In genomic region chr17:26939178-26939972, GRCm38 (mm10) we compare ENCODE assay signal across 8 mouse cellular contexts. TPM values are rescaled to one million over a fixed set of nuclear protein-coding genes. Genes with fewer than 3 reads are reported as not detected.
DNase-seq lines count a peak whose midpoint lies in the region; ATAC-seq and TF ChIP-seq lines count a peak whose summit lies in the region.

TSS of gene Cuta (minus strand) at chr17:26939569.

- H3K36me3 ChIP-seq in megakaryocyte, embryonic 14.5 days (replicated peaks; ENCODE audit: low read length): peaks cover 38% of the 10 kb centered on the region

- H3K27me3 ChIP-seq in megakaryocyte, embryonic 14.5 days (replicated peaks): peaks cover 3% of the 10 kb centered on the region

- ATAC-seq in activated CD4-positive, CD25-positive, alpha-beta regulatory T cell, adult 4 months: peak; percentile 89

- peaks cover 6% of the 10 kb centered on the region; the same call in 1 of the 2 replicates for H3K4me1 ChIP-seq in cortical plate, adult 2 months (ENCODE audit: control insufficient read depth, insufficient read depth, low read length)
- peaks cover 63% of the 10 kb centered on the region for H3K4me1 ChIP-seq in megakaryocyte, embryonic 14.5 days

- no peaks in the 10 kb centered on the region for H3K9me3 ChIP-seq in megakaryocyte, embryonic 14.5 days

- no peak for TF ChIP-seq CTCF in cortical plate, adult 2 months (IDR thresholded peaks at IDR 0.05; ENCODE audit: extremely low read depth, insufficient read depth, low read length)

- peak within 1 kb of the TSS; percentile 48 for H3K4me3 ChIP-seq in cortical plate, adult 2 months (ENCODE audit: insufficient read depth, low read length)
- peak within 1 kb of the TSS; percentile 97 for H3K4me3 ChIP-seq in megakaryocyte, embryonic 14.5 days (replicated peaks)

- peak; percentile 100 for DNase-seq in gastrocnemius, adult 8-10 months (ENCODE audit: low spot score in 2 of 2)
- DNase-seq in hindlimb bud, embryonic 11.5 days (ENCODE audit: extremely low spot score, low read depth, low spot score): peak; percentile 96
- DNase-seq in left cerebral cortex, adult 8-10 months (ENCODE audit: low spot score in 2 of 2): peak; percentile 98 to 100
- peak; percentile 100 for DNase-seq in right cerebral cortex, postnatal 10 days (ENCODE audit: low spot score in 2 of 2)
- peak; percentile 97 for DNase-seq in urinary bladder, postnatal 25 days (ENCODE audit: low spot score)

- peak; percentile 83; the same call in 1 of the 2 replicates for TF ChIP-seq POLR2A in cortical plate, adult 2 months (IDR thresholded peaks at IDR 0.05; ENCODE audit: extremely low read depth, insufficient read depth, low read length)

- peak within 1 kb of the TSS; percentile 97 for H3K27ac ChIP-seq in cortical plate, adult 2 months (ENCODE audit: insufficient read depth, low read length)

RNA-seq across cellular contexts. Expression of gene Cuta, which starts in this region (rescaled TPM):
- 100 to 1,000 TPM; 147 to 198 TPM for polyA plus RNA-seq in activated CD4-positive, CD25-positive, alpha-beta regulatory T cell, adult 4 months (2017; shearing (Covaris generic))
- 136 and 139 TPM in 2 replicates for polyA plus RNA-seq in cortical plate, adult 2 months (2012; rRNA removed)
- total RNA-seq in gastrocnemius, adult 8-10 months (2022): 100 to 1,000 TPM; 102 to 113 (median 108) TPM
- total RNA-seq in left cerebral cortex, adult 8-10 months (2022): 100 to 1,000 TPM in 2 of 4 experiments, 10 to 100 TPM in 2; 86.5 to 102 (median 97.7) TPM
- polyA plus RNA-seq in megakaryocyte, embryonic 14.5 days (2012; ENCODE audit: insufficient read depth, low replicate concordance): 396 and 1,059 TPM in 2 replicates

Comparison
In these comparisons a context has a peak if more than half of its experiments do, and no peak if none do; other contexts are left out.
1. Peak in every context shown above with its lines: DNase-seq, ATAC-seq, H3K4me3 ChIP-seq and H3K27ac ChIP-seq.